Mouse (Mus musculus): ENCODE measurements around the gene Havcr2. TPM values are rescaled to one million over a fixed set of nuclear protein-coding genes. Genes with fewer than 3 reads are reported as not detected.

The Havcr2 gene
- polyA plus RNA-seq (2012; rRNA removed; ENCODE audit: low replicate concordance) = 0.13 and 0.58 TPM in 2 replicates

GRCm38 (mm10) chr11:46454453-46455045, at the start of gene Havcr2:
TSS of gene Havcr2 (plus strand) at chr11:46454935.

DNA sequence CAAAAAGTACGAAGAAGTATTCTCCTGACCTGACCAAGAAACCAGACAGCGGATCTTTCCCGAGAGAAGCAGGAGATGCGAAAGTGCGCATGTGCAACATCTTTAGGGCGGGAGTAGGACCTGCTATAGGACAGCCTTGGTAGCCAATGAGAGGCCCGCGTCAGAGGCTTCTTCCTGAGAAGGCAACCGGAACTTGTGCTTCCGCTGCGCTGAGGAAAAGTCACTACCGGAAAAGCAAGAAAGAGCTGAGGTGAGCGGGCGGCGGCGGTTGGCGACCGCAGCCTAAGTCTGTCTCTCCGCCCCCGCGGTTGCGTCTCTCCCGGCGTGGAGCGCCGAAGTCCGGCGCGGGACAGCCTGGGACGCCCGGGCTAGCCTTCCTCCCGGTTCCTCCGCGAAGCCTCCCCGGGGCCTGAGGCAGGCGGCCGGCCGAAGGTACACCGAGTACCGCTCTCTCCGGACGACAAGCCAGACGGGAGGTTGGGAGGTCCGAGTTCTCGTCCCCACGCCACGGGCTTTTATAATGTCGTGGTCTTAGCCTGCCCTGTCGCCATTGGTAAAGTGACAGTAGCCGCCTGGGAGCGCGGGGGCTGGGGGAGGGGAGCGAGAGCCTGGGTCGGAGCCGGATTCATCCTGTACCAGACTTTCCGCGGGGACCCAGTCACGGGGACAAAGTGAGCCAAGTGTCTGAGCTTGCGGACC, 17.8 kb upstream of the Havcr2 start, which contains the start of gene Med7:
Gene Med7, plus strand, starts transcription at position 166 of the 699 bp plus-strand sequence.

GRCm38 (mm10) chr11:46523912-46524311, 69.2 kb downstream of the Havcr2 start, which contains the start of gene Gm12169:
TSS of gene Gm12169 (plus strand) at chr11:46524212.

Other genes with a start within 250 kb of the Havcr2 start
- gene Fndc9, start 219.4 kb upstream of the Havcr2 start, polyA plus RNA-seq (2012; rRNA removed; ENCODE audit: low replicate concordance) = 0.08 TPM in 1 of 2 replicates, not detected in the other
- gene Cyfip2, start 142.1 kb upstream of the Havcr2 start, polyA plus RNA-seq (2012; rRNA removed; ENCODE audit: low replicate concordance) = 0.85 and 3.5 TPM in 2 replicates
- gene Itk, start 65.4 kb upstream of the Havcr2 start, polyA plus RNA-seq (2012; rRNA removed; ENCODE audit: low replicate concordance) = 0.46 and 0.62 TPM in 2 replicates
- gene Fam71b, start 58.4 kb upstream of the Havcr2 start, polyA plus RNA-seq (2012; rRNA removed; ENCODE audit: low replicate concordance) = 0.05 TPM in 1 of 2 replicates, not detected in the other
- 11.0 and 24.6 TPM in 2 replicates for gene Med7, start 18.0 kb upstream of the Havcr2 start, polyA plus RNA-seq (2012; rRNA removed; ENCODE audit: low replicate concordance)
- gene Gm12169, start 69.3 kb downstream of the Havcr2 start, polyA plus RNA-seq (2012; rRNA removed; ENCODE audit: low replicate concordance) = not detected in 2 replicates
- gene BC053393, start 116.6 kb downstream of the Havcr2 start, polyA plus RNA-seq (2012; rRNA removed; ENCODE audit: low replicate concordance) = not detected in 2 replicates
- not detected in 2 replicates for gene Dppa1, start 174.3 kb downstream of the Havcr2 start, polyA plus RNA-seq (2012; rRNA removed; ENCODE audit: low replicate concordance)

Data from subcutaneous adipose tissue, adult 2 months (tissue).